Mouse (Mus musculus): ENCODE measurements at regions not wholly inside any gene's neighbourhood (a gene's known extent, or its start where the extent isn't known, plus 50 kb on each side); places are given as distances from the start of the nearest gene placed in this dataset.

- peak; percentile 92 for DNase-seq
Measured at GRCm38 (mm10) chr13:99056432-99057292, 72.3 kb upstream of the 1700024P04Rik start.

- DNase-seq: peak; percentile 95
Measured at GRCm38 (mm10) chr13:99055609-99056321, 71.4 kb upstream of the 1700024P04Rik start.

DNA sequence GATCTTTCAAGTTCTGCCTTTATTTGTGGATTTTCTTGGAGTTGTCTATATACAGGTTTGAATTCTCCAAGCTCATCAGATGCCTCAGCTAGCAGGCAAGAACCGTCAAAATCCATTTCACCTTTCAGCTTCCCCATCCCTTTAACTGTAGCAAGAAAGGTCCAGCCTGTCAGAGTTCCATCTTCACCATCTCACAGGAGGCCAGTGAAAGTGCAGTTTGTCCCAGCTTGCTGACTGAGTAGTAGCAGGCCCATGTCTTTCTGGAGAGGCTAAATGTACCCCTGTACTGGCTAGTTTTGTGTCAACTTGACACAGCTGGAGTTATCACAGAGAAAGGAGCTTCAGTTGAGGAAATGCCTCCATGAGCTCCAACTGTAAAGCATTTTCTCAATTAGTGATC is 67.7 kb upstream of the 1700024P04Rik start:
- peak; percentile 51 for DNase-seq

- DNase-seq: peak; percentile 87
Measured at GRCm38 (mm10) chr13:99049699-99050098, 65.3 kb upstream of the 1700024P04Rik start.

GRCm38 (mm10) chr13:99048651-99049100 is 64.3 kb upstream of the 1700024P04Rik start:
- DNase-seq: peak; percentile 52

- DNase-seq: peak; percentile 72
Measured at GRCm38 (mm10) chr13:99047219-99047618, 62.9 kb upstream of the 1700024P04Rik start.

DNA sequence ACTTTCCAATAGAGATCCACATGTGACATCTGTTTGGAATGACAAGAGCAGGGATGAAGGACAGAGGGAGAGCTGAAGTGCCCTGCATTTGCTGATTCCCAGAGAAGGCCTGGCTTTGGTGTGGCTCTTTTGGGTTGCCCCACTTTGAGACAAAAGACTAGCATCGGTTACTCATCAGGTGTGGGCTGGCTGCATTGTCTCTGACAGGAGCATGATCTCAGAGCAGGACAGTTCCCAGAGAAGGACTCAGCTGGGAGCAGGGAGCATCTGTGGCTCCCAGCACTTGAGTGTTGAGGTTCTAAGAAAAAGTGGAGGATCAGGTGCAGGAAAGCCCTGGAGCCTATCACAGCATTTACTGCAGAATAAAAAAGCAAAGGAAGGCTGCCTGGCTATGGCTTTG is 62.4 kb upstream of the 1700024P04Rik start:
- peak; percentile 58 for DNase-seq

DNA sequence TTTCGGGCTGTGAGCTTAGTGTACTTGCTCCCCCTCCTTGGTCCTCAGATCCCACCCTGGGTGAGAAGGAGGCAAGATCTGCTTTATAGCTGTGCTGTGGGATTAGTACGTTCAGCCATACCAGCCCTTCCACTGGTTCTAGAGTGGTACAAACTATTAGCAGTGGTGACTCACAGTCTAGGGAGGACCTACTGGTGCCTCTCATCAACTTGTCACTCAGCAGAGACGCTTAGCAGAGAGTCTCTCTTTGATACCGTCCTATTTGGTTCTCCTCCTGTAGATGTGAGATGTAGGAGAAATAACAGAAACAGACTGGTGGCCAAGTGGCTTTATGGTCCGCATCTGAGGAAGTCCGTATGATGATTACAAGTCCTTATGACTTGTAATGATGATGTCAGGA is 57.7 kb upstream of the 1700024P04Rik start:
- peak; percentile 68 for DNase-seq

GRCm38 (mm10) chr13:99041256-99041655 is 56.9 kb upstream of the 1700024P04Rik start:
- DNase-seq: peak; percentile 60

DNA sequence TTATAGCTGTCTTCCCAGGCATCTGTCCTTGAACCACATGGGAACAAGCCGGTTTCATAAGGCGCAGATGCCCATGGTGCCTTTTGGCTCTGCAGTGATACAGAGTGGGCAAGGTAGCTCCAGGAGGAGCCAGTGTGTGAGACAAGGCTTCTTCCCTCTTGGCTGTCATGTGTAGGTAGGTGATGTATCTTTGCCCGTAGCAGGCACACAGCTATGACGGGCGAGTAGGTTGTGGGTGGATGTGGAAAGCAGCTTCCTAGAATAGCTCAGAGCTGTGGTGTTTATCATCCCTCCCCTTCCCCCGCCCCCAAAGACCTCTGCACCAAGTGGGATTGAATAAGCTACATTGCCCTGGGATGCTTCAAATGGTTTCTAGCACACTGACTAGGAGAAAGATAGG is 56.5 kb upstream of the 1700024P04Rik start:
- peak; percentile 58 for DNase-seq

GRCm38 (mm10) chr13:99040171-99040570 is 55.8 kb upstream of the 1700024P04Rik start:
- DNase-seq: peak; percentile 82

DNA sequence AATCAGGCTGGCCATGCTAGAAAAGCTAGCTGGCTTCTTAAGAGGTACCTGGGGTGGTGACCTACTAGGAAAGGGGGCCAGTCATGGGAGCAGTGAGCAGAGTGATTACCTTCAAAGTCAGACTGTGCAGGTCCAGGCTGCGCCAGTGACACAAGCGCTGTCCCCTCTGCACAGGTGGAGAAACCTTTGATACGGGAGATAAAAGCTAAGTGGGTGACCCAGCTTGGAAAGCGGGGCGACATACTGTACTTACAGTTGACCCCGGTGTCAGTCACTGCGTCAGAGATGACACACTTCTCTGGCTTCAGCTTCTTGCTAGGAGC is 54.7 kb upstream of the 1700024P04Rik start:
- peak; percentile 77 for DNase-seq

GRCm38 (mm10) chr13:99038198-99039062 is 54.1 kb upstream of the 1700024P04Rik start:
- DNase-seq: peak; percentile 77

- DNase-seq: peak; percentile 88
Measured at GRCm38 (mm10) chr13:99037131-99037530, 52.8 kb upstream of the 1700024P04Rik start.

All from heart, adult 11 months (tissue).